Mouse (Mus musculus) neural tube, embryonic 12.5 days (tissue): ENCODE results near the gene A230050P20Rik. TPM values are rescaled to one million over a fixed set of nuclear protein-coding genes. Genes with fewer than 3 reads are reported as not detected.
"Not testable (repeated sequence)": the region's sequence is repeated elsewhere in the genome, so short reads cannot be mapped to it uniquely, and the experiment has no call there.

Experiments used
- ATAC-seq: fragments of 200-750 bp; cut with Nextera tagmentation; 2 replicates; pipeline ENCODE4 v1.8.0; 2017; ENCODE audit warnings: low read depth, mild to moderate bottlenecking, moderate TSS enrichment, moderate library complexity; ENCODE audit not compliant: low FRiP score
- H3K27ac ChIP-seq: fragments of 300-500 bp; sonication (generic); 2 replicates; pipeline ENCODE4 v1.5.1; 2016
- H3K27me3 ChIP-seq: fragments of 300-500 bp; sonication (generic); replicated peaks from 2 replicates; pipeline ENCODE4 v1.6.1; 2016; ENCODE audit warnings: mild to moderate bottlenecking
- H3K36me3 ChIP-seq: fragments of 300-500 bp; sonication (generic); 2 replicates; pipeline ENCODE4 v1.6.1; 2016; ENCODE audit warnings: mild to moderate bottlenecking
- H3K4me1 ChIP-seq: fragments of 300-500 bp; sonication (generic); 2 replicates; pipeline ENCODE4 v1.6.1; 2016
- H3K4me2 ChIP-seq: fragments of 300-500 bp; sonication (generic); replicated peaks from 2 replicates; pipeline ENCODE4 v1.6.1; 2016; ENCODE audit warnings: mild to moderate bottlenecking
- H3K4me3 ChIP-seq: fragments of 300-500 bp; sonication (generic); 2 replicates; pipeline ENCODE4 v1.5.1; 2016
- H3K9ac ChIP-seq: fragments of 300-500 bp; sonication (generic); 2 replicates; pipeline ENCODE4 v1.6.1; 2016; ENCODE audit warnings: mild to moderate bottlenecking
- H3K9me3 ChIP-seq: fragments of 300-500 bp; sonication (generic); 2 replicates; pipeline ENCODE4 v1.6.1; 2016; ENCODE audit warnings: mild to moderate bottlenecking
- WGBS: fragments of 180-500 bp; shearing (Covaris S2); methylation state at CpG from one replicate; pipeline ENCODE4 v1.1.7; 2016; 5-methylcytosine and 5-hydroxymethylcytosine counted together
- polyA plus RNA-seq: library from polyadenylated mRNA; unstranded; fragments of >200 nt; fragmentation: Nextera tagmentation; extraction: Ambion mirVana; gene quantifications from 2 replicates; pipeline ENCODE4 v1.2.1, GENCODE M21; 2016

Gene A230050P20Rik
- 1.4 and 1.6 TPM in 2 replicates for polyA plus RNA-seq

DNA sequence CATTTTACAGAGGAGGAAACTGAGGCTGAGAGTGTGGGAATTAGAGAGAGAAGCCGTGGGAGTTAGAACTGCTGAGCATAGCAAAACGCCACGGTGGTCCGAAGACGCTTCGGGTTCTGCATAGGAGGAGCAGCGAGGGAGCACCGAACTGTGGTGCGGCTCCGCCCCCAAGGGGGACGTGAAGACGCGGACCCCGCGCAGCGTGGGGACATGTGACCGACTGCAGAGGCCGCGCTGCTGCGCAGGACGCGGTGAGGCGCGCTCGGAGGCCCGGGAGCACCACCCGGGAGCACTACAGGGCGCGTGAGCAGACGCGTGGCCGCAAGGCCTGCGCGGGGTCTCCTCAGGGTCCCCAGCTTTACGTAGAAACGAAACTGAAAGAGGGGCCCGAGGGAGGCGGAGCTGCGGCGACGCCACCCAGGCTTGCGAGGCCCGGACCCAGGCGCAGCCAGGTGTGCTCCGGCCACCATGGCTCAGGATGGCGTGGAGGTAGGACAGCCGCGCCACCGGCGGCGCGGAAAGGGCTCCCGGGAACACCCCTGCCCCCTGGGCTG lies at the start of gene A230050P20Rik:
A230050P20Rik (plus strand) TSS at position 195 of the 554 bp plus-strand sequence.
- H3K9me3 ChIP-seq: no peaks in the 10 kb centered on the region
- peaks cover 41% of the 10 kb centered on the region for H3K27me3 ChIP-seq
- H3K4me2 ChIP-seq: peak within 1 kb of the TSS; percentile 48
- no peak within 1 kb of the TSS for H3K27ac ChIP-seq
- no peaks in the 10 kb centered on the region for H3K36me3 ChIP-seq
- peak; percentile 4; the same call in 1 of the 2 replicates for ATAC-seq
- 8% methylated on average over 50 of the region's 53 CpGs for WGBS
- no peaks in the 10 kb centered on the region for H3K4me1 ChIP-seq
- H3K4me3 ChIP-seq: peak within 1 kb of the TSS; percentile 22
- H3K9ac ChIP-seq: no peak within 1 kb of the TSS

DNA sequence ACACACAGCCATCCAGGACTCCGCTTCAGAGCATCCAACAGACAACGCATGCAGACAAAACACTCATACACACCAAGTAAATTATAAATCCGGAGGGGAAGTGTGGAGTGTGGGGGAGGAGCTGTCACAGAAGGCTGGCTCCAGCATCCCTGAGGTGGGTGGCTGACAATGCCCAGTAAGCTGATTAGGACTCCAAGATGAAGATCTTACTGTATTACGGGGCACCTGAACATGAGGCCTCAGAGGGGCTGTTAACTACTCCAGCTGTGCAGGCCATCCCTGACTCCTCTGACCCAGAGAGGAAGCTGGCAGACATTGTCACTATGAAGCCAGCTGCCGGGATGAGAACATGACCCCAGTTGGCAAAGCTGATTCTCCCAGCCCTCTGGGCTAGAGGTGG lies 48.4 kb upstream of the A230050P20Rik start:
- H3K4me3 ChIP-seq: no peak overlapping the region
- no peaks in the 10 kb centered on the region for H3K9me3 ChIP-seq
- H3K4me1 ChIP-seq: peaks cover 1% of the 10 kb centered on the region
- 80% methylated on average over 5 of the region's 5 CpGs for WGBS
- no peak overlapping the region for H3K9ac ChIP-seq
- no peak for ATAC-seq
- no peak overlapping the region for H3K27ac ChIP-seq
- no peaks in the 10 kb centered on the region for H3K36me3 ChIP-seq
- H3K27me3 ChIP-seq: no peaks in the 10 kb centered on the region
- no peak overlapping the region for H3K4me2 ChIP-seq

GRCm38 (mm10) chr9:20822821-20823220 lies 45.6 kb upstream of the A230050P20Rik start:
- no peaks in the 10 kb centered on the region for H3K36me3 ChIP-seq
- 0 out of 2 replicates have a peak, but pooled peaks cover 2% of the 10 kb centered on the region for H3K27me3 ChIP-seq
- no peaks in the 10 kb centered on the region for H3K9me3 ChIP-seq
- H3K4me1 ChIP-seq: no peaks in the 10 kb centered on the region
- H3K9ac ChIP-seq: no peak overlapping the region
- H3K27ac ChIP-seq: no peak overlapping the region
- WGBS: 82% methylated on average over 3 of the region's 3 CpGs
- no peak overlapping the region for H3K4me3 ChIP-seq
- H3K4me2 ChIP-seq: no peak overlapping the region
- ATAC-seq: no peak

- Histone ChIP-seq H3K4me2 (no peak overlapping the region), H3K27me3 (peaks cover 2% of the 10 kb centered on the region; the same call in 1 of the 2 replicates), H3K9ac (no peak overlapping the region), H3K27ac (no peak overlapping the region), H3K4me1 (peaks cover 4% of the 10 kb centered on the region; the same call in 1 of the 2 replicates), H3K4me3 (no peak overlapping the region), H3K9me3 (no peaks in the 10 kb centered on the region), H3K36me3 (no peaks in the 10 kb centered on the region)
- WGBS: 66% methylated on average over 5 of the region's 5 CpGs
- ATAC-seq: no peak
Measured at GRCm38 (mm10) chr9:20825781-20826180, 42.7 kb upstream of the A230050P20Rik start.

- WGBS: 93% methylated on average over 1 of the region's 1 CpGs
- peaks cover 2% of the 10 kb centered on the region; the same call in 1 of the 2 replicates for H3K27me3 ChIP-seq
- no peak overlapping the region for H3K4me3 ChIP-seq
- no peak overlapping the region for H3K27ac ChIP-seq
- no peak for ATAC-seq
- H3K4me1 ChIP-seq: peaks cover 6% of the 10 kb centered on the region; the same call in 1 of the 2 replicates
- no peak overlapping the region for H3K9ac ChIP-seq
- no peaks in the 10 kb centered on the region for H3K36me3 ChIP-seq
- no peak overlapping the region for H3K4me2 ChIP-seq
- no peaks in the 10 kb centered on the region for H3K9me3 ChIP-seq
Measured at GRCm38 (mm10) chr9:20828127-20828526, 40.3 kb upstream of the A230050P20Rik start.

DNA sequence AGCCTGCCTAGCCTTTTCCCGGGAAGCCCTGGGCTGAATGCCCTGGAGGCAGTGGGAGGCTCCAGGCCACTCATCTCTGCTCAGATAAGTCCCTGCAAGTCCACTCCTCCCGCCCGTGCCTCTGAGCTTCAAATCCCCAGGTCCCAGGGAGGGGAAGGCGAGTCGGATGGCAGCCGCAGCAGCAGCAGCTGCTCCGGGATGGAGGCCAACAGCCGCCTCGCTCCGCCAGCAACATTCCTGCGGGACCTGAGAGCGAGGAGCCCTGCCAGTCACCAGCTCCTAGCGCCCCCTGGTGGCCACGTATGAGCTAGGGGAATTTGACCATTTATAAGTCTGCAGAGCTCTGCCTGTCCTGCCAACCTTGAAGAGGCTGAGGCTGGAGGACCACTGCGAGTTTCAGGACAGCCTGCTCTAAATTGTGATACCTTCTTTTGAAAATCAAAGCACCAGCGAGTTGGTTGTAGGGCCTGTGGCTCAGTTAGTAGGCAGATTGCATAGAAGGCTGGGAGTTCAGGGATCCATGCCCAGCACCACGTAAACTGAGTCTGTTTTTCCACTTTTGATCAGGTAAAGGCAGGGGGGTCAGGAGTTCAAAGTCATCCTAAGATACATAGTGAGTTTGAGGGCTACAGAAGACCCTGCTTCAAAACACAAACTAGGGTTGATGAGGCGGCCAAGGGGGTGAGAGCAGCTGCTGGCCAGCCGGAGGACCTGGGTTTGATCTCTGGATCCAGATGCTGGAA lies 37.4 kb upstream of the A230050P20Rik start:
- H3K4me2 ChIP-seq: peak overlapping the region; percentile 45
- no peaks in the 10 kb centered on the region for H3K36me3 ChIP-seq
- WGBS: 17% methylated on average over 19 of the region's 19 CpGs
- H3K9ac ChIP-seq: peak overlapping the region; percentile 49; the same call in 1 of the 2 replicates
- H3K9me3 ChIP-seq: no peaks in the 10 kb centered on the region
- ATAC-seq: peak; percentile 90
- H3K4me3 ChIP-seq: no peak overlapping the region
- no peaks in the 10 kb centered on the region; the same call in 1 of the 2 replicates for H3K27me3 ChIP-seq
- peaks cover 6% of the 10 kb centered on the region; the same call in 1 of the 2 replicates for H3K4me1 ChIP-seq
- no peak overlapping the region for H3K27ac ChIP-seq

DNA sequence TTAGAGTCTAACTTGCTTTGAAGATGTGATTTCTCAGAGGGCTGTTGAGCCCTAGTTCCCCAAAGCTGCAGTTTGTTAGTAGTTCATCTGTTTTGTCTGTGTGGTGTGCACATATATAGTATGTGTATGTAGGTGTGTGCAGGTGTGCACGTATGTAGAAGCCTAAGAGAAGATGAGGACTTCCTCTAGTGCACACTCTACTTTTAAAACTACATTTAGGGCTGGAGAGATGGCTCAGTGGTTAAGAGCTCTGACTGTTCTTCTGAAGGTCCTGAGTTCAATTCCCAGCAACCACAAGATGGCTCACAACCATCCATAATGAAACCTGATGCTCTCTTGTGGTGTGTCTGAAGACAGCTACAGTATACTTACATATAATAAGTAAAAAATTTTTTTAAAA lies 33.6 kb upstream of the A230050P20Rik start:
- ATAC-seq: no peak
- Histone ChIP-seq H3K4me1 (peaks cover 6% of the 10 kb centered on the region; the same call in 1 of the 2 replicates), H3K27me3 (no peaks in the 10 kb centered on the region; the same call in 1 of the 2 replicates), H3K4me3 (no peak overlapping the region), H3K27ac (no peak overlapping the region), H3K9me3 (no peaks in the 10 kb centered on the region), H3K36me3 (no peaks in the 10 kb centered on the region), H3K9ac (no peak overlapping the region), H3K4me2 (no peak overlapping the region)
- 65% methylated on average over 1 of the region's 1 CpGs for WGBS

DNA sequence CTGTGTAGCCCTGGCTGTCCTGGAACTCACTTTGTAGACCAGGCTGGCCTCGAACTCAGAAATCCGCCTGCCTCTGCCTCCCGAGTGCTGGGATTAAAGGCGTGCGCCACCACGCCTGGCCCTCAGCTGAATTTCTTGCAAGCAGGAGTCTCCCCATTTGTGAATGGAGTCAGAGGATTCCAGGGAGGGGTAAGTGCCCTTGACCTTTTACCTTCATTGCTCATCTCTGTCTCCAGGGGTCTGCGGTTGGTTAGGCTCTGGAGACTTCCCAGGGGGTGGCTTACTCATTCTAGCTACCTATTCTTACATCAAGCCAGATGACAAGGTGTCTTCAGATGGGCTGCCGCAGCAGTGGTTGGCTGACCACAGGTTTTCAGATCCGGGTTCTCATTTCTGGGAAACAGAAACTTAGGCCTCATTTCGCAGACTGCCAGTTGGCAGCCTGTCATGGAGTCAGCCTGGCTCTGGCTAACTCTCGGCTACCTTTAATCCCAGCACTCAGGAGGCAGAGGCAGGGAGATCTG lies 32.9 kb upstream of the A230050P20Rik start:
- H3K4me3 ChIP-seq, H3K36me3 ChIP-seq, H3K4me2 ChIP-seq, H3K27me3 ChIP-seq, H3K9ac ChIP-seq, H3K9me3 ChIP-seq, H3K27ac ChIP-seq, H3K4me1 ChIP-seq, ATAC-seq: not testable (repeated sequence)
- WGBS: 88% methylated on average over 11 of the region's 11 CpGs

DNA sequence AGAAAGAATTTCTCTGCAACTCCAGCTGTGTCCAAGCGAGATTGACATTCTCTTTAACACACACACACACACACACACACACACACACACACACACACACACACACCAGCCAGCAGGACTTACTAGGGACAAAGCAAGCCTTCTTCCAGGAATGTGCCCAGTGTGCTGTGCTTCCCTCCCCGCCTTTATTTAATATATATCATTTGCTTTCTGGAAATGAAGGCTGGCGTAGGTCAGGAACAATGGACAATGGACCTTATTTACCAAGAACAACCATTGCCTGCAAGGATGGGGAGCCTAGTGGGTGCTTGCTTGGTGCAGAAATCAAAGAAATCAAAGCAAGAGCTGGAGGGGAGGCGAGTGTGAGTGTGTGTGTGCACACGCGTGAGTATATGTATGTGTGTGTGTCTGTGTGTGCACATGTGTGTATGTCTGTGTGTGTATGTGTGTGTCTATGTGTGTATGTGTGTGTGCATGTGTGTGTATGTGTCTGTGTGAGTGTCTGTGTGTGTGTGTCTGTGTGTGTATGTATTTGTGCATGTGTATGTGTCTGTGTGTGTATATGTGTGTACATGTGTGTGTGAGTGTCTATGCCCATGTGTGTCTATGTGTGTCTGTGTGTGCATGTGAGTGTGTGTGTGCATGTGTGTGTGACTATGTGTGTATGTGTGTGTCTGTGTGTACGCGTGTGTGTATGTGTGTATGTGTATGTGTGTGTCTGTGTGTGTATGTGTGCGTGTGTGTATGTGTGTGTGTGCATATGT lies 31.1 kb upstream of the A230050P20Rik start:
- no peaks in the 10 kb centered on the region for H3K9me3 ChIP-seq
- ATAC-seq: no peak
- no peak overlapping the region for H3K27ac ChIP-seq
- H3K4me2 ChIP-seq: no peak overlapping the region
- H3K4me1 ChIP-seq: no peaks in the 10 kb centered on the region
- no peaks in the 10 kb centered on the region; the same call in 1 of the 2 replicates for H3K27me3 ChIP-seq
- no peak overlapping the region for H3K4me3 ChIP-seq
- 83% methylated on average over 9 of the region's 9 CpGs for WGBS
- no peak overlapping the region for H3K9ac ChIP-seq
- H3K36me3 ChIP-seq: no peaks in the 10 kb centered on the region

GRCm38 (mm10) chr9:20838931-20839330 lies 29.5 kb upstream of the A230050P20Rik start:
- no peak for ATAC-seq
- Histone ChIP-seq H3K4me1 (no peaks in the 10 kb centered on the region), H3K36me3 (no peaks in the 10 kb centered on the region), H3K9me3 (no peaks in the 10 kb centered on the region), H3K4me3 (no peak overlapping the region), H3K4me2 (no peak overlapping the region), H3K27me3 (no peaks in the 10 kb centered on the region), H3K9ac (no peak overlapping the region), H3K27ac (no peak overlapping the region)
- 62% methylated on average over 6 of the region's 6 CpGs for WGBS

GRCm38 (mm10) chr9:20842211-20842610 lies 26.2 kb upstream of the A230050P20Rik start:
- Histone ChIP-seq H3K27me3 (no peaks in the 10 kb centered on the region), H3K27ac (no peak overlapping the region), H3K4me3 (no peak overlapping the region), H3K9ac (no peak overlapping the region), H3K9me3 (no peaks in the 10 kb centered on the region), H3K36me3 (no peaks in the 10 kb centered on the region), H3K4me2 (no peak overlapping the region), H3K4me1 (no peaks in the 10 kb centered on the region)
- 77% methylated on average over 4 of the region's 4 CpGs for WGBS
- no peak for ATAC-seq

DNA sequence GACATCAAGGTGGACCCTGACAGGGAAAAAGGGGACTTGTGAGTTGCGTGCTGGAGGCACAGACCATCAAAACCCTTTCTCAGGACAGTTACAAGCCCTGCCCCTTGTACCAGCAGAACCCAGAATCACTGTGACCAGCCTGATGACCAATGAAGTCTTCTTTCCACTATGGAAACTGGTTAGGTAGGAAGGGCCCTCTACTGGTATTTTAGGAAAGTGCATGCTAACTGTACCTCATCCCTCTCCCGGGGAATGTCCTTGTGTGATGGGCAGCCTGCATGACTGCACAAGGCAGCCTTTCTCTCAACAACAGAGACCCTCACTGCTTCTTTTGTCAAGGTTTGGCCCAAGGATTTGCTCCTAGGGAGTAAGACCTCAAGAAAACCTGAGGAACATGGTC lies 25.8 kb upstream of the A230050P20Rik start:
- Histone ChIP-seq H3K36me3 (no peaks in the 10 kb centered on the region), H3K4me3 (no peak overlapping the region), H3K27ac (no peak overlapping the region), H3K4me1 (no peaks in the 10 kb centered on the region), H3K4me2 (no peak overlapping the region), H3K9ac (no peak overlapping the region), H3K9me3 (no peaks in the 10 kb centered on the region), H3K27me3 (no peaks in the 10 kb centered on the region)
- ATAC-seq: no peak
- WGBS: 26% methylated on average over 2 of the region's 2 CpGs
